Mouse (Mus musculus) lung, adult 2 months (tissue): ENCODE measurements around the gene Prkcg.

Experiments used
- CTCF ChIP-seq: fragments of 200-500 bp; IDR thresholded peaks from 2 replicates; pipeline ENCODE4 v1.5.1; 2011; ENCODE audit warnings: mild to moderate bottlenecking, low read length, control low read depth; ENCODE audit not compliant: insufficient read depth
- POLR2A ChIP-seq: fragments of 200-500 bp; IDR thresholded peaks from 2 replicates; pipeline ENCODE4 v1.6.1; 2011; ENCODE audit warnings: low read depth, mild to moderate bottlenecking, control low read depth, low read length, borderline replicate concordance; ENCODE audit errors: extremely low read depth

DNA sequence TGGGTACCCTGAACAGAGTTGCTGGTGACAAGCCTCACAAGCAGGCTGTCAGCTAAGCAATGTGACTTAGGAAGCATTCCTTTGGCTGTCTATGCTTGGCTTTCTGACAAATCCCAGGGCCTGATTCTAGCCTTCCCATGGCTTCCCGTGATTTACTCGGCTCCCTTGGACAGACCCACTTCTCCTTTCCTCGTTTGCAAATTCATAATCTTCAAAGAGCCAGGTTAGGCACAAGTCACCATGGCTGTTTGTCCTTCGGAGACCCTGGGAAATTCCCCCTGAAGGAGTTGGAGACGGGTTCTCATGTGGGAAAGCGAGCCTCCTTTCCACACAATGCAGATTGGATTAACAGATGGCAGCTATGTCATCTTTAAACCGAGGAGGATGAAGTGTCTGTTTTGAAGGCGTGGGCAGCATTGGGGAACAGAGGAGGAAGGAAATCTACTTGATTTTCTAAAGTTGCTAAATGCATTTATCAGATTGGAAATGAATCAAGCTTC, 8.3 kb upstream of the Prkcg start:
- TF ChIP-seq POLR2A (no peak), CTCF (no peak)
